Mouse (Mus musculus) 3T3-L1 (cell line): Measurements from ENCODE around the gene Rfx5.
"Not testable (repeated sequence)": the region's sequence is repeated elsewhere in the genome, so short reads cannot be mapped to it uniquely, and the experiment has no call there.

Experiments
- DNase-seq: peaks from one replicate; pipeline ENCODE4 v3.0.0-alpha.2; 2015; ENCODE audit warnings: low read depth, low spot score

Rfx5 gene

DNA sequence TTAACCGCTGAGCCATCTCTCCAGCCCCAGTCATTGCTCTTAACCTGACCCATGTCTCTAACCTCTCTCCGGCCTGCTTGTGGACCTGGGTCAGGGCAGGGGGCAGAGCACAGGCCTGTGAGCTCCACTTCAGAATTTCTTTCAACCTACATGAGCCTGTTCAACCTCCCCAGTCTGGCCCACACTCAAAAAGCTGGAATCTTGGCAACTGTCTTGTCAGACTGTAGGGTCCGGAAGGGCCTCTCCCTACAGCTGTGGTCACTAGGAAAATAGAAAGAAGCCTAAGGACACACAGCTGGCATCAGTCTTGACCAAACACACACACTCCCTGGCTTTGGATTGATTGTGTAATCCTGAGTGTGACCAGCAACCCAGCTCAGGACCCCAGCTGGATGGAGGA lies 18.5 kb upstream of the Rfx5 start:
- peak; percentile 52 for DNase-seq

GRCm38 (mm10) chr3:94936147-94936546 lies 17.7 kb upstream of the Rfx5 start:
- DNase-seq = not testable (repeated sequence)

GRCm38 (mm10) chr3:94937194-94937593 lies 16.7 kb upstream of the Rfx5 start:
- not testable (repeated sequence) for DNase-seq

- DNase-seq = not testable (repeated sequence)
Observed at GRCm38 (mm10) chr3:94940033-94940432, 13.8 kb upstream of the Rfx5 start.

- DNase-seq = not testable (repeated sequence)
Observed at GRCm38 (mm10) chr3:94942211-94942967, 11.5 kb upstream of the Rfx5 start.

- DNase-seq = not testable (repeated sequence)
Observed at GRCm38 (mm10) chr3:94943706-94944105, 10.2 kb upstream of the Rfx5 start.

- DNase-seq = peak; percentile 47
Observed at GRCm38 (mm10) chr3:94948066-94948614, 5.7 kb upstream of the Rfx5 start.

GRCm38 (mm10) chr3:94949645-94950044 lies 4.2 kb upstream of the Rfx5 start:
- DNase-seq = no peak

- DNase-seq = peak; percentile 57
Observed at GRCm38 (mm10) chr3:94952806-94953205, 1.1 kb upstream of the Rfx5 start.

DNA sequence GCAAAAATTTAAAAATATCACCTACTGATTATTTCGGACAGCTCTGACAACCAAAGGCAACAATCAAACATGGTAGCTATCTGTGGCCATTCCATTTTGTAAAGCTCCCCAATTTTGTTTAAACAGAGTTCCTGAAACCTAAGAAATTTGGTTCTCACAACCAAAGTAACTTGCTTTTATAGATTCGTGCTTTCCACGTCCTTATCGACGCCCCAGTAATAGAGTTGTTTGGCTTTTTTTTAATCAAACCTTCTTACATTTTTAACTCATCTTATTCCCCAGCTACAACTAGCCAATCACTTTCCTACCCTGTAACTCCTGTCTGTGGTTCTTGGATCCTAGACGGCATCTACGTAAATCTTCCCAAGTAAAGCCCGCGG lies 501 bp upstream of the Rfx5 start:
- no peak for DNase-seq

GRCm38 (mm10) chr3:94958295-94958694 lies 4.4 kb downstream of the Rfx5 start:
- no peak for DNase-seq

DNA sequence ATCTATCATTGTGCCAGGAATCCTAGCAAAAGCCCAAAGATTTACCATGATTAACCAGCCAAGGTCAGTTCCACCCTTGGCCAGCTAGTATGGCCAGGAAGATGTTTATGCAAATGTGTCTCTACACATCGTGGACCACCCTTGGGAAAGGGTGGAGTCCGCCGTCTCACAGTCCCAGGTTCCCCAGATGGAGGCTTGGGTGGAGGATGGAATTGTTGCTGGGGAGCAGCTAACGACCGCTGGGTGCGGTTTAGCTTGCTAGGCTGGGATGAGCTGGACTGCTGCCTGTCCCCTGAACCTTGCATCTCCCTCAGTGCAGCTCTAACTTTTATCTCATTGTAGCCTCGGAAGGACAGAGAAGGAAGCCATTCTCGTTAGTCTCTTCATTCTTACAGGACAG lies 6.0 kb downstream of the Rfx5 start:
- DNase-seq = no peak

GRCm38 (mm10) chr3:94960322-94960721 lies 6.4 kb downstream of the Rfx5 start:
- DNase-seq = no peak

DNA sequence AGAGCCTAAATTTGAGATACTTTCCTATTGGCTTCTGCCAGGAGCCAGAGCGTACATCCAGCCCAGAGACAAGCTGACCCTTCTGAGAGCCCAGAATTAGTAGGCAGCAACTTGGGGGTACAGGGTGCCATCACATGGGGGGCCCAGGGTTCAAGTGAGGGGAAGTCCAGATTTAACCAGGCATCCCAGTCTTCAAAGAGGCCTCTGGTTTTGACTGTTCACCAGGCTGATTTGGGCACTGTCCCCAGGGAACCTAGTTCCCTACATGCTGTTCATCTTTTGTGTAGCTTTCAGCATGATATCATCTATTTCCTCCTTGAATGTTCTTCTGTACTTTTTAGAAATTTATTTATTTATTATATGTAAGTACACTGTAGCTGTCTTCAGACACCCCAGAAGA lies 11.1 kb downstream of the Rfx5 start:
- no peak for DNase-seq

- DNase-seq = no peak
Observed at GRCm38 (mm10) chr3:94965878-94966277, 12.0 kb downstream of the Rfx5 start.

- no peak for DNase-seq
Observed at GRCm38 (mm10) chr3:94972552-94972951, 18.7 kb downstream of the Rfx5 start.

DNA sequence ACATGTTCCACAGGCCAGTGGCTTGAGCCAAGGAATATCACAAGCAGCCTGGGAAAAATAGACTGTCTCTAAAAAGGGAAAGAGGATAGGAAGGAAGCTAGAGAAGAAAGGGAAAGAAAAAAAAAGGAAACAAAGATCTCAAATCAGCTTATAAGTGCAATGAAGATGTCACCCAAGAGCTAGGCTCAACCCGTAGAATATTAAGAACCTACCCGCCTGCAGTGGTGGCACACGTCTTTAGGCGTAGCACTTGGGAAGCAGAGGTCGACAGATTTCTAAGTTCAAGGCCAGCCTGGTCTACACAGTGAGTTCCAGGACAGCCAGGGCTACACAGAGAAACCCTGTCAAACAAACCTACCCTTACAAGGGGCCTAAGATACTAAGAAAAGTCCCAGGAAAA lies 19.7 kb downstream of the Rfx5 start:
- no peak for DNase-seq

DNA sequence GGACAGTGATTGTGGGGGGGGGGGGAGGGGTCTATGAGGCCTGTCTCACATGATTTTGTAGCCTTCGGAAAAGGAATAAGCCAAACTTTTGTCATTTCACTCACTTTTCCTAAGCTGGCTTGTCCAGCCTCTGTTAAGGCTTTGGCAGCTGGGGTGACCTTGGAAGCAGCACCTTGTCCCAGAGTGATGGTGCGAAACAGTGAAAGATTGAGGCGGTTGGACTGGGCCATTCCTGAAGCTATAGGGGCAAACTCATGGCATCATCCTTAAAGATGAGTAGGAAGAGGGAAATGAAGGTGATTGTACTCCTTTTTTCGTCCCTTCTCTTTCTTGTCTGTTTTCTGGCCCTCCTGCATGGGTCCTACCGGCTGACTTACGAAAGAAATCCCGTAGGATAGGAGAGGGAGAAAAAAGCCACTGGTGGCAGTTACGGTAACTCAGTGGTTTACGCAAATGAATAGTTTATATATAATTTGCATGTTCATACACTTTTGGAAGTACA lies 20.2 kb downstream of the Rfx5 start:
- DNase-seq = no peak

- peak; percentile 95 for DNase-seq
Observed at GRCm38 (mm10) chr3:94974528-94975422, 20.9 kb downstream of the Rfx5 start, which contains the start of gene Pi4kb. Gene Pi4kb (plus strand): TSS chr3:94974731.

DNA sequence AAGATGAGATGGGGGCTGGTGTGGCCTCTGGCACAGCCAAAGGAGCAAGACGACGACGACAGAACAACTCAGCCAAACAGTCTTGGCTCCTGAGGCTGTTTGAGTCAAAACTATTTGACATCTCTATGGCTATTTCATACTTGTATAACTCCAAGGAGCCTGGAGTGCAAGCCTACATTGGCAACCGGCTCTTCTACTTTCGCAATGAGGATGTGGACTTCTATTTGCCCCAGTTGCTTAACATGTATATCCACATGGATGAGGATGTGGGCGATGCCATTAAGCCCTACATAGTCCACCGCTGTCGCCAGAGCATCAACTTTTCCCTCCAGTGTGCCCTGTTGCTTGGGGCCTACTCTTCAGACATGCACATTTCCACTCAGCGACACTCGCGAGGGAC lies 30.4 kb downstream of the Rfx5 start:
- DNase-seq = no peak

DNA sequence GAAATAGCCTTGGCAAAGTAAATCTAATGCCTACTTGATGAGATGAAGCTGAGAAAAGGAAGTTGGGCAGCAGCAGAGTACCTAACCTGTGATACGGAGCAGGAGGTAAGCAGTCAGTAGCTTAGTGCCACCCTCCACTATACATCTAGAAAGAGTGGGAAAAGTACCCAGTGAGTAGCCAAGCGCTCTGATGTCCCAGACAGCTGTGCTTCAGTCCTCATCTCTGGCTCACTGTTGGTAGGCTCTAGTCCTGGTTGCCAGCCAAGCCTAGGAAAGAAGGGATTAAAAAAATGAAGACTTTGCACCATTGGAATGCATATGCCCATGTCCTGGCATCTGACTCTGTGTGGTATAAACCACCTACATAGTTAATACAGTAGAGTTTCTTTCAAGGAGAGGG lies 31.6 kb downstream of the Rfx5 start:
- DNase-seq = no peak

DNA sequence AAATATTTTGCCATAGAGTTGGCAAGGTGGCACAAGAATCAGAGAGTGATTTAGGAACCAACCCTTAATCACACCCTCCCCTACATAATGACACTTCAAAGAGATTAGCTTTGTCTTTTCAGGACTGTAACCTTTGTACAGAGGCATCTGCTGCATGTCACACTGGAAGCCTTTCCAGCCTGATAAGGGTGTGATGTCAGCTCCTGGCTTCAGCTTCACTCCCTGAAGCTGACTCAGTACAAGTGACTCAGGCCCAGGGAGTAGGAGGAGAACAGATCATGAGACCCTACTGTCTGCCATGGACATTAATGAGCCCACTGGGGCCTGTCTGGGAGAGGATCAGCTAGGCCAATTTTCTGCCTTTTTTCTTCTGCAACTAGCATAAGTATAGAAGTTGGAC lies 33.7 kb downstream of the Rfx5 start:
- DNase-seq = peak; percentile 97
